Mouse (Mus musculus) limb, embryonic 13.5 days (tissue): Measurements from ENCODE around the gene Marveld3. TPM values are rescaled to one million over a fixed set of nuclear protein-coding genes. Genes with fewer than 3 reads are reported as not detected.
A peak's percentile ranks its signal among the peaks of the same experiment; 100 is the strongest.

ENCODE experiments used
- ATAC-seq: fragments of 200-750 bp; cut with Nextera tagmentation; 2 replicates; pipeline ENCODE4 v1.8.0; 2017; ENCODE audit warnings: low read depth, moderate number of reproducible peaks, moderate TSS enrichment; ENCODE audit not compliant: low FRiP score
- H3K27ac ChIP-seq: fragments of 300-500 bp; sonication (generic); 2 replicates; pipeline ENCODE4 v1.5.1; 2015; ENCODE audit warnings: inconsistent platforms, mild to moderate bottlenecking, moderate library complexity
- H3K27me3 ChIP-seq: fragments of 300-500 bp; sonication (generic); 2 replicates; pipeline ENCODE4 v1.6.1; 2015; ENCODE audit warnings: mild to moderate bottlenecking, inconsistent platforms
- H3K36me3 ChIP-seq: fragments of 300-500 bp; sonication (generic); 2 replicates; pipeline ENCODE4 v1.6.1; 2015; ENCODE audit warnings: inconsistent platforms, mild to moderate bottlenecking, moderate library complexity
- H3K4me1 ChIP-seq: fragments of 300-500 bp; sonication (generic); 2 replicates; pipeline ENCODE4 v1.6.1; 2015; ENCODE audit warnings: inconsistent platforms
- H3K4me2 ChIP-seq: fragments of 300-500 bp; sonication (generic); replicated peaks from 2 replicates; pipeline ENCODE4 v1.6.1; 2015; ENCODE audit warnings: inconsistent platforms, mild to moderate bottlenecking, moderate library complexity
- H3K4me3 ChIP-seq: fragments of 300-500 bp; sonication (generic); 2 replicates; pipeline ENCODE4 v1.5.1; 2015; ENCODE audit warnings: moderate library complexity, mild to moderate bottlenecking, inconsistent platforms
- H3K9ac ChIP-seq: fragments of 300-500 bp; sonication (generic); 2 replicates; pipeline ENCODE4 v1.6.1; 2015; ENCODE audit warnings: mild to moderate bottlenecking, inconsistent platforms
- H3K9me3 ChIP-seq: fragments of 300-500 bp; sonication (generic); 2 replicates; pipeline ENCODE4 v1.6.1; 2016; ENCODE audit warnings: inconsistent platforms
- WGBS: fragments of 180-500 bp; shearing (Covaris S2); methylation state at CpG from one replicate; pipeline ENCODE4 v1.1.7; 2015; 5-methylcytosine and 5-hydroxymethylcytosine counted together
- polyA plus RNA-seq: library from polyadenylated mRNA; unstranded; fragments of >200 nt; fragmentation: Nextera tagmentation; extraction: Ambion mirVana; gene quantifications from 2 replicates; pipeline ENCODE4 v1.2.1, GENCODE M21; 2015

Marveld3 gene
- polyA plus RNA-seq, 1 experiment from 2014 or later = 1.4 TPM

DNA sequence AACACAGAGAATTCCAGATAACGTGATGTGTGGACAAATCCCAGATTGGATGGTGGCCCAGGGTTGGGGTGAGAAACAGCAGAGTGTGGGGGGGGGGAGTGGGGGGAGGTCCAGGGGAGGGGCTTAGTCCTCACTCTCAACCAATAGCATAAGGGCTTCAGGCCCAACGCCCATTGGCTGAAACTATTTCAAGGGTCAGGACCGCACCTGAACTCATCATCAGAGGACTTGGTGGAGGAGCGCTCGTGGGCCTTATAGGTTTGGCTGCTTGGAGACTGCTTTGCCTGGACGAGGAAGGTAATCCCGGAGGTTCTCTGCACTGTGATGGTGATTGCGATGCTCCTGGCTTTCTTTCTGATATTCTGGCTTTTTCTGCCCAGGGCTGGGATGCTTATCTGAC lies 28.2 kb upstream of the Marveld3 start, which contains the start of gene Tat:
Tat (plus strand) TSS at position 214 of the 400 bp plus-strand sequence.
- Histone ChIP-seq H3K9ac (no peak within 1 kb of the TSS), H3K4me2 (no peak within 1 kb of the TSS), H3K27me3 (no peaks in the 10 kb centered on the region)

DNA sequence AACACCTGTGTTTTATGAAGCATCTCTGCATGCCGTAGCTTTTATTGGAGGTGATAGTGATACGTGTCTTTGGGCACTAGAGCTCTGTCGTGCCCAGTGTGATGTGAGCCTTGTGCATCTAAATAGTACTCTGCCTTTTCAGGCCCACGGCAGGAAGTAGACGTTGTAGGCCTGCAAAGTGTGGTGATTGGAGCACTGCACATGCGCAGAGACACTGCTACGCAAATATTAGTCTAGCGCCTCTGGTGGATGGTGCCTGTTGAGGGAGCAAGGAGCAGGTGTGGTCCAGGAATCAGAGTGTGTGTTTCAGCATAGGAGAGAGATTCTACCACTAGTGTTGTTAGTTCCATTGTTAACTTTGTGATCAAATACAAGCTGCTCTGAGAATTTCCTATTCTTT lies 27.1 kb upstream of the Marveld3 start:
- WGBS = 85% methylated on average over 8 of the region's 8 CpGs
- Histone ChIP-seq H3K4me3 (no peak overlapping the region), H3K4me1 (peaks cover 5% of the 10 kb centered on the region; the same call in 1 of the 2 replicates), H3K27me3 (no peaks in the 10 kb centered on the region), H3K4me2 (no peak overlapping the region), H3K36me3 (no peaks in the 10 kb centered on the region), H3K27ac (no peak overlapping the region), H3K9ac (no peak overlapping the region), H3K9me3 (no peaks in the 10 kb centered on the region)
- ATAC-seq = no peak

More for the DNA sequence above, 28.2 kb upstream of the Marveld3 start, which contains the start of gene Tat:
- H3K4me1 ChIP-seq = no peaks in the 10 kb centered on the region
- no peak within 1 kb of the TSS for H3K27ac ChIP-seq
- no peaks in the 10 kb centered on the region for H3K9me3 ChIP-seq
- no peaks in the 10 kb centered on the region for H3K36me3 ChIP-seq
- no peak for ATAC-seq
- WGBS = 79% methylated on average over 8 of the region's 8 CpGs
- H3K4me3 ChIP-seq = no peak within 1 kb of the TSS

DNA sequence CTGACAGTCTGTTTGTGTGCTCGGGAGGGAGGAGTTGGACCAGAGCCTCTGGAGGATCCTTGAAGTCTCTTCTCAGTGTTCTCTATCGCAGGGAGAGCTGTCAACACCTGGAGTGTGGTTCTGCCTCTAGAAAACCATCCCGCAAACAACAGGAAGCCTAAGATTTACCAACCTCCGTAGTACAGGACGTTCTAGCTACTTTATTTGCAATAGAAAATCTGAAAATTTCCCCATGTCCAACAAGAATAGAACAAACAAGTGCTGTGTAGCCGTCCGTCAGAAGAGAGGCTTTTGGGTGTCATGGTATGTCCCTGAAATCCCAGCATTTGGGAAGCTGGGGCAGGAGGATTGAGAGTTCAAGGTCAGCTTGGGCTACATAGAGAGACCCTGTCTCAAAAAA lies 25.8 kb upstream of the Marveld3 start:
- Histone ChIP-seq H3K36me3 (no peaks in the 10 kb centered on the region), H3K9me3 (no peaks in the 10 kb centered on the region), H3K27me3 (no peaks in the 10 kb centered on the region), H3K4me3 (no peak overlapping the region), H3K27ac (no peak overlapping the region), H3K9ac (no peak overlapping the region), H3K4me2 (no peak overlapping the region), H3K4me1 (peaks cover 9% of the 10 kb centered on the region; the same call in 1 of the 2 replicates)
- no peak for ATAC-seq
- WGBS = 82% methylated on average over 7 of the region's 7 CpGs

DNA sequence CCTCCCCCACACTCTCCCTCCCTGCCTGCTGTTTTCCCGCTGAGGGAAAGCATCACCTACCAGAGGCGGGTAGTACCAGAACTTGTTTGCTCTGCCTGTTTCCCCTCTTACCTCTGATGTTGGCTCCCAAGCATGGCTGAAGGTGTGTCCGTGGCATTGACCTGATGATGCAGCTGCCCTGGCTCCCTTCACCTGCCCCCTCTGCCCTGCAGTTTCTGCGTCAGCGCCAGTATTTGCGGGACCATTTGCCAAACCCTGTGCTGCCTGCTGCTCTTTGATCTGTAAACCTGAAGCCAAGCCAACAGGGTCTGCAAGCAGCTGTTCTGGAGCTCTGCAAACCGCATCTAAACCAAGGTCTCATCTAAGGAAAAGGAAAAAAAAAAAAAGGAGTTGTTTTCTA lies 24.4 kb upstream of the Marveld3 start:
- no peak overlapping the region for H3K9ac ChIP-seq
- WGBS = 44% methylated on average over 7 of the region's 7 CpGs
- no peak for ATAC-seq
- H3K4me3 ChIP-seq = no peak overlapping the region
- no peaks in the 10 kb centered on the region for H3K36me3 ChIP-seq
- H3K4me1 ChIP-seq = peaks cover 9% of the 10 kb centered on the region; the same call in 1 of the 2 replicates
- H3K27me3 ChIP-seq = no peaks in the 10 kb centered on the region
- no peak overlapping the region for H3K27ac ChIP-seq
- H3K9me3 ChIP-seq = no peaks in the 10 kb centered on the region
- no peak overlapping the region for H3K4me2 ChIP-seq

DNA sequence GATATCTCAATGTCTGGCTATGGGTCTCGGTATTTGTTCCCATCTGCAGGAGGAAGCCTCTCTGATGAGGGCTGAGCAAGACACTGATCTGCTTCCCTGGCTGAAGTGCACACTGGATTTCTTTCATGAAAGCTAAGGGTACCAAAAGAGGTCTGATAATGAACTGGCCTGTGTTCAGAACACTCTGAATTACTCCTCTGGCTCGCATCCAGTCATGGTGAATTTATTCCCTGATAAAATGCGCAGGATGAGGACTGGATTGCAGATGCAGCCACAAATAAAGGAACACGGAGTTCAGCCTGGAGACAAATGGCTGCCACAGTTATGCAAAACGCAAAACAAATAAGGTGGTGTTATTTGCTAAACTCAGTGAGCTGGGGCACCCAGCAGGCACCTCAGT lies 21.9 kb upstream of the Marveld3 start:
- WGBS = 37% methylated on average over 5 of the region's 5 CpGs
- H3K36me3 ChIP-seq = no peaks in the 10 kb centered on the region
- H3K4me2 ChIP-seq = no peak overlapping the region
- H3K4me1 ChIP-seq = peaks cover 9% of the 10 kb centered on the region; the same call in 1 of the 2 replicates
- no peak for ATAC-seq
- H3K4me3 ChIP-seq = no peak overlapping the region
- no peaks in the 10 kb centered on the region for H3K9me3 ChIP-seq
- peak overlapping the region; percentile 39; the same call in 1 of the 2 replicates for H3K27ac ChIP-seq
- H3K27me3 ChIP-seq = no peaks in the 10 kb centered on the region
- no peak overlapping the region for H3K9ac ChIP-seq

DNA sequence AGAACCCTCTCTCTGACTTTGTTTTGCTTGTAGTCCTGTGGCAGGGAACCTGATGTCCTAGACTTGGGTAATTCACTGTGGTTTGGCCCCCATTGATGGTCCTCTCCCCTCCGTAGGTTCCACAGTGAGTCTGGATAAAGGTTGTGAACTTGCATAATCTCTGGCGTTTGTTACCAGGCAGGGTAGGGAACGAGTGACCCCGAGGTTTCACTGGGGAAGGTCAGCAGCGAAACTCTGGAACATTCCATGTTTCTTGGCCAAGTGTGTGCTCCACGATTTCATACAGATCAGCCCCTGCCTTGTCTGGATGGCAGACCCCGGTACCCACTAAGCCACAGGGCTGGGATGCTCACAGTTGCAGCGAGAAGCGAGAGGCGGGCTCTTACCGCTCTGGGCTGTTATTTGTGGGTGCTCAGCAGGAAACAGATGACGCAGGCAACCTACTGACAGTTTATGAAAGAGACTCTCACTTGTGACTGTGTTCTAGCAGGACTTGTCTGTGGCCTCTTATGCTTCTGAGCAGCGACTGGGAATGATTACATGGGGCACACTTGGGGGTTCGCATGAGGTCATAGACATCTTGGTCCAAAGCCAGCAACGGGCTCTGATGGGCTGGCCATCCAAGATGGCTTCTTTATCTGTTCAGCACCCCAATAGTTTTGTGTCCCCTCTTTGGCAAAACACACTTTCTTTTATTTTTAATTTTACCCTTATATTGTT lies 20.5 kb upstream of the Marveld3 start:
- H3K27ac ChIP-seq = no peak overlapping the region
- 76% methylated on average over 15 of the region's 15 CpGs for WGBS
- no peaks in the 10 kb centered on the region for H3K27me3 ChIP-seq
- H3K4me2 ChIP-seq = no peak overlapping the region
- no peak overlapping the region for H3K9ac ChIP-seq
- H3K9me3 ChIP-seq = no peaks in the 10 kb centered on the region
- peaks cover 9% of the 10 kb centered on the region; the same call in 1 of the 2 replicates for H3K4me1 ChIP-seq
- H3K4me3 ChIP-seq = no peak overlapping the region
- no peak for ATAC-seq
- no peaks in the 10 kb centered on the region for H3K36me3 ChIP-seq

DNA sequence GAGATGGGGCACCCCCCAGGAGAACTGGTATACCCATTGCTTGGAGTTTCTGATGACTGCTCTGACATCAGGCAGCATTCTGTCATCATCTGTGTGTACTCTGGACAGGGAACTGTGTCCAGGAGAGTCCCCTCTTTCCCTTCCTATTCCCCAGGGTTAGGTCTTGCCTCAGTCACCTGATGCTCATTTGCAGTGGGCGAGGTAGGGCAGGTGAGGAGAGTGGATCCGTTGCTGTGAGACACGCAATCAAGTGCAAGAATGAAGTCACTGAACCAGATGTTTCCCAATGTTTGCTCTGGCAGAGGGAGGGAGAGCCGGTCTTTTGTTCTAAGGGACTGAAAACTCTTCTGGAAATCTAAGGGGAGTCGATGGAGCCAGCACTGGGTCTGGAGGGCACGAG lies 17.3 kb upstream of the Marveld3 start:
- H3K27me3 ChIP-seq = no peaks in the 10 kb centered on the region
- H3K9ac ChIP-seq = no peak overlapping the region
- 73% methylated on average over 6 of the region's 6 CpGs for WGBS

DNA sequence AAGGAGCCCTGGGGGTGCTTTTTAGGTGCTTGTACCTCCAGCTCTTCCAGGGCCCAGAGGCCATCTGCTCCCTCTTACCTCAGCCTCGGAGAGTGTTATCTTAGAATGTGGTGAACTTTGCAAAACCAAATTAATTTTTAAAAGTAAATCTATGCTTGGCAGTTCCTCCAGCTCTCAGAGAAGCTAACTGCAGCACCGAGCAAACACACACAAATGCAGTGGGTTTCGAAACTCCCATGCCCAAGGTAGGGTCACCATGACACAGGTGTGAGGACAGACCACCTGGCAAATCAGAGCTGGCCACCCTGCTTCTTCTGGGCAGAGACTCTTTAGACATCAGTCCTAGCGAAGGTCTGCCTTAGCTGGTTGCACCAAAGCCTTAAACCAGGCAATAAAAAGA lies 10.9 kb upstream of the Marveld3 start:
- Histone ChIP-seq H3K9ac (no peak overlapping the region), H3K27ac (no peak overlapping the region), H3K4me1 (no peaks in the 10 kb centered on the region), H3K9me3 (peaks cover 13% of the 10 kb centered on the region; the same call in 1 of the 2 replicates), H3K27me3 (peaks cover 21% of the 10 kb centered on the region), H3K4me2 (no peak overlapping the region), H3K36me3 (no peaks in the 10 kb centered on the region), H3K4me3 (no peak overlapping the region)
- WGBS = 74% methylated on average over 4 of the region's 4 CpGs
- no peak for ATAC-seq

More for the DNA sequence above, 17.3 kb upstream of the Marveld3 start:
- Histone ChIP-seq H3K4me2 (no peak overlapping the region), H3K36me3 (no peaks in the 10 kb centered on the region), H3K27ac (no peak overlapping the region), H3K4me3 (no peak overlapping the region), H3K4me1 (0 out of 2 replicates have a peak, but pooled peaks cover 5% of the 10 kb centered on the region), H3K9me3 (peaks cover 13% of the 10 kb centered on the region; the same call in 1 of the 2 replicates)
- ATAC-seq = no peak

DNA sequence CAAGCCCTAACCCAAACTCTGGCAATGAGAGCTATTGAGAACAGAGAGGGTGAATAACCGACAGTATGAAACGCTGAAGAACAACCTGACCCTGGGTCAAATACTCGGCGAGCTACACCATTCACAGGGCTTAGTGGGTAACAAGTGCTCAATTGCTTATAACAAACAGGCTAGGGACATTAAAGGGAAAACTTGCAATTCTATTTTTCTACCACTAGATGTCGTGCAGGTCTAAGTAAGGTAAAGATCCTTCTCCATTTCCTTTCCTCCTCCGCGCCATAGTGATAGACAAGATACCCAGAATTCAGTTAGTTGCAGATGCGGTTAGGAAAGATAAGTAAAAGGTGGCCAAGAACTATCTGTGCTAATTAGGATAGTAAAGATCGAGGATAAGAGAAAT lies 8.3 kb upstream of the Marveld3 start:
- H3K4me2 ChIP-seq = no peak overlapping the region
- WGBS = 9% methylated on average over 9 of the region's 9 CpGs
- H3K27me3 ChIP-seq = peaks cover 21% of the 10 kb centered on the region
- no peaks in the 10 kb centered on the region for H3K36me3 ChIP-seq
- no peak overlapping the region for H3K9ac ChIP-seq
- H3K4me1 ChIP-seq = no peaks in the 10 kb centered on the region
- no peak overlapping the region for H3K27ac ChIP-seq
- 0 out of 2 replicates have a peak, but pooled peaks cover 4% of the 10 kb centered on the region for H3K9me3 ChIP-seq
- no peak for ATAC-seq
- no peak overlapping the region for H3K4me3 ChIP-seq

DNA sequence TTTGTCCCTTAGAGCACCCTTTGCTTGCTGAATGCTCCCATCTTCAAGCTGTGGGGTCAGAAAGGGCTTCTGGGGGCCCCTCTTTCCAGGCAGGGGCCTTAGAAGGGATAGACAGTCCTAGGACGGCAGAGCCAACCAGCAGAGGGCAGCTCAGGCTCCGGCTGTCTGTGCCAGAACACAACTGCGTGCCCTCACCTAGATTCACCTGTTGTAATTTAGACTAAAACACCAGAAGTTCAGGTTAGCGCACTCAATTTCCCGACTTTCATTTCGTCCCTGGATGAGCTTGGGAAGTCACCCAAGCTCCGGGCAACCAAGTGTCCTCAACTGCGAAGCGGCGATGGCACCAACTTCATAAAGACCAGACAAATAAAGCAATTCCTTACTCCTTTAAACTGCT lies 6.8 kb upstream of the Marveld3 start:
- no peak for ATAC-seq
- Histone ChIP-seq H3K4me2 (no peak overlapping the region), H3K4me1 (no peaks in the 10 kb centered on the region), H3K9me3 (no peaks in the 10 kb centered on the region), H3K9ac (no peak overlapping the region), H3K27me3 (peaks cover 24% of the 10 kb centered on the region), H3K4me3 (no peak overlapping the region), H3K27ac (no peak overlapping the region), H3K36me3 (no peaks in the 10 kb centered on the region)
- 50% methylated on average over 10 of the region's 10 CpGs for WGBS

DNA sequence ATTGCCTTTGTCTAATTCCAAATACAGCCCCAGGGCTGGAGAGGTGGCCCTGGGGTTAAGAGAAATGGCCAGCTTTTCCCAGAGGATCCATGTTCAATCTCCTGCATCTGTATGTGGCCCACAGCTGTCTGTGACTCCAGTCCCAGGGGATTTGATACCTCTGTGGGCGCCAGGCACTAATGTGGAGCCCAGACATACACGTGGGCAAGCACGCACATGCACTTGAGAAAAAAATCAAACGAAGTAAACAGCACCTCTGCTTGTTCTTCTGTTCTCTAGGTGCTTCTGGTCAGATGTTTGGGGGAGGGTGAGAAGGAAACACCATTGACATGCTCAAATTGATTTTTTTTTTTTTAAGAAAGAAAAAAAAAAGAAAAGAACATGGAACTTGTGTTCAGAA lies 2.1 kb upstream of the Marveld3 start:
- H3K4me1 ChIP-seq = peaks cover 12% of the 10 kb centered on the region
- peaks cover 56% of the 10 kb centered on the region for H3K27me3 ChIP-seq
- no peak for ATAC-seq
- no peaks in the 10 kb centered on the region for H3K9me3 ChIP-seq
- H3K4me3 ChIP-seq = no peak overlapping the region
- H3K9ac ChIP-seq = no peak overlapping the region
- no peak overlapping the region for H3K27ac ChIP-seq
- 62% methylated on average over 4 of the region's 4 CpGs for WGBS
- no peaks in the 10 kb centered on the region for H3K36me3 ChIP-seq
- H3K4me2 ChIP-seq = no peak overlapping the region

DNA sequence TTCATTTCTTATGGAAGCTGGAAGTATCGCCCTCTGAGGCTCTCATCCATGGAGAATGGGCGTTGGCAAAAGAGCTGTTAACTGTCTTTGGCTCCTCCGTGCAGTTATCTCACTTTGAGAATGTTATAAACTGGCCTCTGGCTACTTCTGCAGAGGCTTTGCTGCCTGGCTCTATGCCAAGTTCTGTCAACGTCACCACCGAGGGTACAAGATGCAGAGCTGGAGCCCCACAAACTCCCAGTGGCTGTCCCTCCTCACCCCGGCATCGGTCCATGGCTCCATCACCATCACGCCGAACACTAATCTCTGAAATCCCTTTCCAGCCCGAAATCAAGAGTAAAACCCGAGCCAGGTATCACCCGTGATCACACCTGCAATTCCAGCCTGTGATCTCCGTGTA lies 1.4 kb upstream of the Marveld3 start:
- Histone ChIP-seq H3K4me3 (no peak overlapping the region), H3K9ac (no peak overlapping the region), H3K4me1 (peaks cover 12% of the 10 kb centered on the region), H3K4me2 (no peak overlapping the region), H3K9me3 (no peaks in the 10 kb centered on the region), H3K27me3 (peaks cover 52% of the 10 kb centered on the region), H3K27ac (no peak overlapping the region), H3K36me3 (no peaks in the 10 kb centered on the region)
- ATAC-seq = no peak
- 64% methylated on average over 13 of the region's 13 CpGs for WGBS

DNA sequence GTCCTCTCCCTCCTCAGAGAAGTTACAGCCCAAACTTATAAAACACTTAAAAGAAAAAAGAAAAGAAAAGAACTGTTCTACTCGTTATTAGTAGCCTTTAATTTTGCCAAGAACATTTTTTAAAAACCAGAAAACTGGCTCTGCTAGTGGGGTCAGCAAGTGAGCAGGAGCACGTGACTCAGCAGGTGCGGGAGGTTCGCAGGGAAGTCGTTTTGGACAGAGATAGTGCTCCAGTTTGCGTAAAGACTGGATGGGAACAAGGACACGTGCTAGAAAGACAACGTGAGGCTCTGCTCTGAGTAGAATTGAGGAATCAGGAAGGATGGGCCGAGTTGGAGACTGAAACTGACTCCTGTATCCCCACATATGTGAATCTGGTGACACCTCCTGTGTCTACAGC lies 893 bp upstream of the Marveld3 start:
- 68% methylated on average over 9 of the region's 9 CpGs for WGBS
- Histone ChIP-seq H3K4me2 (no peak overlapping the region), H3K9me3 (no peaks in the 10 kb centered on the region), H3K9ac (no peak overlapping the region), H3K36me3 (no peaks in the 10 kb centered on the region), H3K27me3 (peaks cover 49% of the 10 kb centered on the region), H3K4me3 (no peak overlapping the region), H3K27ac (no peak overlapping the region), H3K4me1 (peaks cover 15% of the 10 kb centered on the region)
- ATAC-seq = no peak
